Mouse (Mus musculus): ENCODE measurements at regions not wholly inside any gene's neighbourhood (a gene's known extent, or its start where the extent isn't known, plus 50 kb on each side); places are given as distances from the start of the nearest gene placed in this dataset.

- no peak for ATAC-seq (ENCODE audit: low read depth)
- no peak overlapping the region for H3K9ac ChIP-seq (ENCODE audit: low read depth, low read length)
- H3K4me1 ChIP-seq (ENCODE audit: control insufficient read depth, low read depth, low read length): no peaks in the 10 kb centered on the region
- 61% methylated on average over 14 of the region's 14 CpGs for WGBS (ENCODE audit: insufficient replicate concordance)
- no peak overlapping the region for H3K27ac ChIP-seq (ENCODE audit: low read length)
- H3K27me3 ChIP-seq (ENCODE audit: control insufficient read depth, insufficient read depth, low read depth, low read length): no peaks in the 10 kb centered on the region
- H3K4me3 ChIP-seq (ENCODE audit: low read depth, low read length): no peak overlapping the region
- no peaks in the 10 kb centered on the region for H3K9me3 ChIP-seq (replicated peaks; ENCODE audit: control insufficient read depth, low read length)
- no peaks in the 10 kb centered on the region for H3K36me3 ChIP-seq (ENCODE audit: control insufficient read depth, insufficient read depth)
- no peak overlapping the region for H3K4me2 ChIP-seq (ENCODE audit: low read depth, low read length)
Observed at GRCm38 (mm10) chr12:107723860-107724320, 235.5 kb downstream of the 3110018I06Rik start.

- H3K4me3 ChIP-seq (ENCODE audit: low read depth, low read length): no peak overlapping the region
- H3K9ac ChIP-seq (ENCODE audit: low read depth, low read length): no peak overlapping the region
- no peak overlapping the region for H3K4me2 ChIP-seq (ENCODE audit: low read depth, low read length)
- no peaks in the 10 kb centered on the region for H3K36me3 ChIP-seq (ENCODE audit: control insufficient read depth, insufficient read depth)
- H3K4me1 ChIP-seq (ENCODE audit: control insufficient read depth, low read depth, low read length): no peaks in the 10 kb centered on the region
- H3K27ac ChIP-seq (ENCODE audit: low read length): no peak overlapping the region
- WGBS (ENCODE audit: insufficient replicate concordance): 48% methylated on average over 8 of the region's 8 CpGs
- no peaks in the 10 kb centered on the region for H3K27me3 ChIP-seq (ENCODE audit: control insufficient read depth, insufficient read depth, low read depth, low read length)
- H3K9me3 ChIP-seq (replicated peaks; ENCODE audit: control insufficient read depth, low read length): no peaks in the 10 kb centered on the region
- ATAC-seq (ENCODE audit: low read depth): no peak
Observed at GRCm38 (mm10) chr12:107724467-107724866, 236.0 kb downstream of the 3110018I06Rik start.

- Histone ChIP-seq H3K27ac (ENCODE audit: low read length) (no peak overlapping the region), H3K4me2 (ENCODE audit: low read depth, low read length) (no peak overlapping the region), H3K4me1 (ENCODE audit: control insufficient read depth, low read depth, low read length) (no peaks in the 10 kb centered on the region), H3K9ac (ENCODE audit: low read depth, low read length) (no peak overlapping the region), H3K27me3 (ENCODE audit: control insufficient read depth, insufficient read depth, low read depth, low read length) (no peaks in the 10 kb centered on the region), H3K9me3 (replicated peaks; ENCODE audit: control insufficient read depth, low read length) (no peaks in the 10 kb centered on the region; the same call in 1 of the 2 replicates), H3K36me3 (ENCODE audit: control insufficient read depth, insufficient read depth) (no peaks in the 10 kb centered on the region), H3K4me3 (ENCODE audit: low read depth, low read length) (no peak overlapping the region)
- WGBS (ENCODE audit: insufficient replicate concordance): 56% methylated on average over 6 of the region's 6 CpGs
- no peak for ATAC-seq (ENCODE audit: low read depth)
Observed at GRCm38 (mm10) chr12:107728865-107729264, 240.4 kb downstream of the 3110018I06Rik start.

- Histone ChIP-seq H3K4me1 (ENCODE audit: control insufficient read depth, low read depth, low read length) (no peaks in the 10 kb centered on the region), H3K27ac (ENCODE audit: low read length) (no peak overlapping the region), H3K9me3 (replicated peaks; ENCODE audit: control insufficient read depth, low read length) (no peaks in the 10 kb centered on the region; the same call in 1 of the 2 replicates), H3K9ac (ENCODE audit: low read depth, low read length) (no peak overlapping the region), H3K4me2 (ENCODE audit: low read depth, low read length) (no peak overlapping the region), H3K36me3 (ENCODE audit: control insufficient read depth, insufficient read depth) (no peaks in the 10 kb centered on the region), H3K4me3 (ENCODE audit: low read depth, low read length) (no peak overlapping the region), H3K27me3 (ENCODE audit: control insufficient read depth, insufficient read depth, low read depth, low read length) (no peaks in the 10 kb centered on the region)
- WGBS (ENCODE audit: insufficient replicate concordance): 68% methylated on average over 11 of the region's 11 CpGs
- no peak for ATAC-seq (ENCODE audit: low read depth)
Observed at GRCm38 (mm10) chr12:107729301-107729700, 240.9 kb downstream of the 3110018I06Rik start.

- ATAC-seq (ENCODE audit: low read depth): no peak
- no peaks in the 10 kb centered on the region for H3K27me3 ChIP-seq (ENCODE audit: control insufficient read depth, insufficient read depth, low read depth, low read length)
- no peaks in the 10 kb centered on the region for H3K36me3 ChIP-seq (ENCODE audit: control insufficient read depth, insufficient read depth)
- no peaks in the 10 kb centered on the region for H3K4me1 ChIP-seq (ENCODE audit: control insufficient read depth, low read depth, low read length)
- WGBS (ENCODE audit: insufficient replicate concordance): 58% methylated on average over 4 of the region's 4 CpGs
- H3K9ac ChIP-seq (ENCODE audit: low read depth, low read length): no peak overlapping the region
- H3K27ac ChIP-seq (ENCODE audit: low read length): no peak overlapping the region
- no peak overlapping the region for H3K4me2 ChIP-seq (ENCODE audit: low read depth, low read length)
- no peaks in the 10 kb centered on the region; the same call in 1 of the 2 replicates for H3K9me3 ChIP-seq (replicated peaks; ENCODE audit: control insufficient read depth, low read length)
- H3K4me3 ChIP-seq (ENCODE audit: low read depth, low read length): no peak overlapping the region
Observed at GRCm38 (mm10) chr12:107730940-107731339, 242.5 kb downstream of the 3110018I06Rik start.

GRCm38 (mm10) chr12:107734536-107734935 lies 246.1 kb downstream of the 3110018I06Rik start:
- Histone ChIP-seq H3K36me3 (ENCODE audit: control insufficient read depth, insufficient read depth) (no peaks in the 10 kb centered on the region), H3K4me1 (ENCODE audit: control insufficient read depth, low read depth, low read length) (no peaks in the 10 kb centered on the region), H3K27ac (ENCODE audit: low read length) (no peak overlapping the region), H3K27me3 (ENCODE audit: control insufficient read depth, insufficient read depth, low read depth, low read length) (no peaks in the 10 kb centered on the region), H3K4me2 (ENCODE audit: low read depth, low read length) (no peak overlapping the region), H3K4me3 (ENCODE audit: low read depth, low read length) (no peak overlapping the region), H3K9ac (ENCODE audit: low read depth, low read length) (no peak overlapping the region), H3K9me3 (replicated peaks; ENCODE audit: control insufficient read depth, low read length) (no peaks in the 10 kb centered on the region; the same call in 1 of the 2 replicates)
- 67% methylated on average over 6 of the region's 6 CpGs for WGBS (ENCODE audit: insufficient replicate concordance)
- no peak for ATAC-seq (ENCODE audit: low read depth)

- H3K36me3 ChIP-seq (ENCODE audit: control insufficient read depth, insufficient read depth): no peaks in the 10 kb centered on the region
- no peak overlapping the region for H3K9ac ChIP-seq (ENCODE audit: low read depth, low read length)
- 70% methylated on average over 13 of the region's 13 CpGs for WGBS (ENCODE audit: insufficient replicate concordance)
- no peaks in the 10 kb centered on the region for H3K9me3 ChIP-seq (replicated peaks; ENCODE audit: control insufficient read depth, low read length)
- no peak for ATAC-seq (ENCODE audit: low read depth)
- H3K4me2 ChIP-seq (ENCODE audit: low read depth, low read length): no peak overlapping the region
- H3K4me1 ChIP-seq (ENCODE audit: control insufficient read depth, low read depth, low read length): no peaks in the 10 kb centered on the region
- no peak overlapping the region for H3K27ac ChIP-seq (ENCODE audit: low read length)
- H3K27me3 ChIP-seq (ENCODE audit: control insufficient read depth, insufficient read depth, low read depth, low read length): no peaks in the 10 kb centered on the region
- H3K4me3 ChIP-seq (ENCODE audit: low read depth, low read length): no peak overlapping the region
Observed at GRCm38 (mm10) chr12:107742641-107743040, 254.2 kb downstream of the 3110018I06Rik start.

- Histone ChIP-seq H3K27ac (ENCODE audit: low read length) (no peak overlapping the region), H3K4me3 (ENCODE audit: low read depth, low read length) (no peak overlapping the region), H3K9me3 (replicated peaks; ENCODE audit: control insufficient read depth, low read length) (no peaks in the 10 kb centered on the region), H3K4me2 (ENCODE audit: low read depth, low read length) (no peak overlapping the region), H3K4me1 (ENCODE audit: control insufficient read depth, low read depth, low read length) (no peaks in the 10 kb centered on the region), H3K36me3 (ENCODE audit: control insufficient read depth, insufficient read depth) (no peaks in the 10 kb centered on the region), H3K9ac (ENCODE audit: low read depth, low read length) (no peak overlapping the region), H3K27me3 (ENCODE audit: control insufficient read depth, insufficient read depth, low read depth, low read length) (no peaks in the 10 kb centered on the region)
- ATAC-seq (ENCODE audit: low read depth): no peak
- 70% methylated on average over 8 of the region's 8 CpGs for WGBS (ENCODE audit: insufficient replicate concordance)
Observed at GRCm38 (mm10) chr12:107744822-107745221, 256.4 kb downstream of the 3110018I06Rik start.

GRCm38 (mm10) chr12:107748481-107749380 lies 254.7 kb downstream of the Bcl11b start:
- H3K27me3 ChIP-seq (ENCODE audit: control insufficient read depth, insufficient read depth, low read depth, low read length): no peaks in the 10 kb centered on the region
- H3K9ac ChIP-seq (ENCODE audit: low read depth, low read length): no peak overlapping the region
- ATAC-seq (ENCODE audit: low read depth): no peak
- no peaks in the 10 kb centered on the region for H3K4me1 ChIP-seq (ENCODE audit: control insufficient read depth, low read depth, low read length)
- H3K36me3 ChIP-seq (ENCODE audit: control insufficient read depth, insufficient read depth): no peaks in the 10 kb centered on the region
- 50% methylated on average over 18 of the region's 18 CpGs for WGBS (ENCODE audit: insufficient replicate concordance)
- H3K9me3 ChIP-seq (replicated peaks; ENCODE audit: control insufficient read depth, low read length): no peaks in the 10 kb centered on the region
- H3K4me3 ChIP-seq (ENCODE audit: low read depth, low read length): no peak overlapping the region
- no peak overlapping the region for H3K27ac ChIP-seq (ENCODE audit: low read length)
- no peak overlapping the region for H3K4me2 ChIP-seq (ENCODE audit: low read depth, low read length)

Measured in liver, embryonic 16.5 days (tissue).